Comparison of ENCODE assay signal across 16 mouse cellular contexts in genomic region chr11:63180262-63181101, GRCm38 (mm10). TPM values are rescaled to one million over a fixed set of nuclear protein-coding genes. Genes with fewer than 3 reads are reported as not detected.
A peak's percentile ranks its signal among the peaks of the same experiment; 100 is the strongest.
DNase-seq lines count a peak whose midpoint lies in the region; ATAC-seq and TF ChIP-seq lines count a peak whose summit lies in the region.
"Had no signal": no experiment of that assay in that cellular context is flagged by ENCODE, and none has a peak within 500 bp of the region (broad histone marks: within the 10 kb centered on the region; RNA-seq: fewer than 3 reads in every experiment).

No protein-coding gene starts in this region.

- H3K36me3 ChIP-seq in heart, embryonic 10.5 days: no peaks in the 10 kb centered on the region
- H3K36me3 ChIP-seq in heart, embryonic 11.5 days (ENCODE audit: control insufficient read depth, insufficient read depth, low read length): no peaks in the 10 kb centered on the region
- no peaks in the 10 kb centered on the region for H3K36me3 ChIP-seq in hindbrain, embryonic 11.5 days (ENCODE audit: control insufficient read depth, insufficient read depth, low read length)
- no peaks in the 10 kb centered on the region for H3K36me3 ChIP-seq in midbrain, embryonic 11.5 days (ENCODE audit: control insufficient read depth, insufficient read depth, low read length)
- H3K36me3 ChIP-seq in neural tube, embryonic 14.5 days (ENCODE audit: control insufficient read depth, insufficient read depth, low read length): no peaks in the 10 kb centered on the region
- H3K36me3 ChIP-seq in liver, postnatal 0 days (replicated peaks; ENCODE audit: insufficient read depth, low read length): no peaks in the 10 kb centered on the region
- H3K36me3 ChIP-seq: G1E; intestine, embryonic 15.5 days had no signal

- H3K4me1 ChIP-seq in heart, embryonic 10.5 days: no peaks in the 10 kb centered on the region
- H3K4me1 ChIP-seq in heart, embryonic 11.5 days (ENCODE audit: control insufficient read depth, insufficient read depth, low read length): no peaks in the 10 kb centered on the region
- H3K4me1 ChIP-seq in hindbrain, embryonic 11.5 days (replicated peaks; ENCODE audit: control insufficient read depth, insufficient read depth, low read length): no peaks in the 10 kb centered on the region
- H3K4me1 ChIP-seq in midbrain, embryonic 11.5 days (ENCODE audit: control insufficient read depth, insufficient read depth, low read length): peaks cover 11% of the 10 kb centered on the region
- 0 out of 2 replicates have a peak, but pooled peaks cover 5% of the 10 kb centered on the region for H3K4me1 ChIP-seq in neural tube, embryonic 14.5 days (ENCODE audit: control insufficient read depth, insufficient read depth, low read length)
- H3K4me1 ChIP-seq in liver, postnatal 0 days (ENCODE audit: insufficient read depth): no peaks in the 10 kb centered on the region

- no peak overlapping the region for H3K4me3 ChIP-seq in heart, embryonic 10.5 days
- H3K4me3 ChIP-seq in heart, embryonic 11.5 days (ENCODE audit: low read depth, low read length): no peak overlapping the region
- no peak overlapping the region for H3K4me3 ChIP-seq in hindbrain, embryonic 11.5 days (ENCODE audit: low read depth, low read length)
- H3K4me3 ChIP-seq in midbrain, embryonic 11.5 days (ENCODE audit: low read depth, low read length): no peak overlapping the region
- no peak overlapping the region for H3K4me3 ChIP-seq in neural tube, embryonic 14.5 days (ENCODE audit: low read depth, low read length)
- no peak overlapping the region for H3K4me3 ChIP-seq in liver, postnatal 0 days (ENCODE audit: low read depth, low read length)
- H3K4me3 ChIP-seq: erythroblast, embryonic 14.5 days; intestine, embryonic 15.5 days had no signal

- 67% methylated on average over 7 of the region's 7 CpGs for WGBS in heart, embryonic 10.5 days
- WGBS in heart, embryonic 11.5 days (ENCODE audit: insufficient replicate concordance): 65% methylated on average over 7 of the region's 7 CpGs
- WGBS in hindbrain, embryonic 11.5 days: 20% methylated on average over 7 of the region's 7 CpGs
- WGBS in midbrain, embryonic 11.5 days: 26% methylated on average over 7 of the region's 7 CpGs
- WGBS in neural tube, embryonic 14.5 days: 17% methylated on average over 7 of the region's 7 CpGs
- WGBS in liver, postnatal 0 days (ENCODE audit: insufficient replicate concordance): 73% methylated on average over 7 of the region's 7 CpGs

- H3K27me3 ChIP-seq in heart, embryonic 10.5 days (ENCODE audit: insufficient read depth, poor library complexity, severe bottlenecking): no peaks in the 10 kb centered on the region
- no peaks in the 10 kb centered on the region for H3K27me3 ChIP-seq in heart, embryonic 11.5 days (ENCODE audit: control insufficient read depth, insufficient read depth, low read length)
- H3K27me3 ChIP-seq in hindbrain, embryonic 11.5 days (ENCODE audit: control insufficient read depth, insufficient read depth, low read length): no peaks in the 10 kb centered on the region
- no peaks in the 10 kb centered on the region for H3K27me3 ChIP-seq in midbrain, embryonic 11.5 days (ENCODE audit: control insufficient read depth, insufficient read depth, low read length)
- H3K27me3 ChIP-seq in neural tube, embryonic 14.5 days (ENCODE audit: control insufficient read depth, insufficient read depth, low read length): no peaks in the 10 kb centered on the region
- no peaks in the 10 kb centered on the region for H3K27me3 ChIP-seq in liver, postnatal 0 days (ENCODE audit: insufficient read depth, low read length)
- H3K27me3 ChIP-seq: intestine, embryonic 15.5 days had no signal

- peak; percentile 57 for DNase-seq in heart, embryonic 10.5 days (ENCODE audit: low spot score)
- peak; percentile 77 for DNase-seq in hindbrain, embryonic 11.5 days (ENCODE audit: low spot score)
- DNase-seq in midbrain, embryonic 11.5 days (ENCODE audit: low spot score, missing footprints): peak; percentile 91
- DNase-seq in adrenal gland, postnatal 14 days: no peak
- DNase-seq in thymus, postnatal 14 days: no peak
- no peak for DNase-seq in liver, postnatal 0 days
- DNase-seq: B cell, adult 2 months; cerebellum, adult 2 months; heart, postnatal 10 days; kidney, postnatal 36 days; lung, adult 18-20 months had no signal

- H3K9ac ChIP-seq in heart, embryonic 11.5 days (ENCODE audit: low read depth, low read length): no peak overlapping the region
- no peak overlapping the region for H3K9ac ChIP-seq in hindbrain, embryonic 11.5 days (ENCODE audit: low read depth, low read length)
- H3K9ac ChIP-seq in midbrain, embryonic 11.5 days (ENCODE audit: low read length): no peak overlapping the region
- no peak overlapping the region for H3K9ac ChIP-seq in neural tube, embryonic 14.5 days (replicated peaks; ENCODE audit: low read depth, low read length)
- H3K9ac ChIP-seq in liver, postnatal 0 days (replicated peaks): no peak overlapping the region
- H3K9ac ChIP-seq: intestine, embryonic 15.5 days had no signal

- H3K27ac ChIP-seq in heart, embryonic 10.5 days: no peak overlapping the region
- H3K27ac ChIP-seq in heart, embryonic 11.5 days (ENCODE audit: low read depth, low read length): no peak overlapping the region
- H3K27ac ChIP-seq in hindbrain, embryonic 11.5 days (ENCODE audit: low read depth, low read length): peak overlapping the region; percentile 62
- H3K27ac ChIP-seq in midbrain, embryonic 11.5 days (ENCODE audit: low read depth, low read length): peak overlapping the region; percentile 44
- no peak overlapping the region for H3K27ac ChIP-seq in neural tube, embryonic 14.5 days (ENCODE audit: low read depth, low read length)
- H3K27ac ChIP-seq in liver, postnatal 0 days (ENCODE audit: low read depth): no peak overlapping the region
- H3K27ac ChIP-seq: intestine, embryonic 15.5 days had no signal

- TF ChIP-seq CTCF in liver, postnatal 0 days (IDR thresholded peaks at IDR 0.05; ENCODE audit: low read depth): no peak

- no peak for TF ChIP-seq EP300 in liver, postnatal 0 days (IDR thresholded peaks at IDR 0.05; ENCODE audit: low read depth)

- no peaks in the 10 kb centered on the region for H3K9me3 ChIP-seq in heart, embryonic 10.5 days
- no peaks in the 10 kb centered on the region for H3K9me3 ChIP-seq in heart, embryonic 11.5 days (replicated peaks; ENCODE audit: control insufficient read depth, low read length)
- H3K9me3 ChIP-seq in hindbrain, embryonic 11.5 days (ENCODE audit: control insufficient read depth, low read length): no peaks in the 10 kb centered on the region
- no peaks in the 10 kb centered on the region for H3K9me3 ChIP-seq in midbrain, embryonic 11.5 days (ENCODE audit: control insufficient read depth, low read length)
- H3K9me3 ChIP-seq in neural tube, embryonic 14.5 days (ENCODE audit: control insufficient read depth, low read length): no peaks in the 10 kb centered on the region
- no peaks in the 10 kb centered on the region for H3K9me3 ChIP-seq in liver, postnatal 0 days (ENCODE audit: low read length)
- H3K9me3 ChIP-seq: intestine, embryonic 15.5 days had no signal

- no peak overlapping the region for H3K4me2 ChIP-seq in heart, embryonic 11.5 days
- no peak overlapping the region for H3K4me2 ChIP-seq in hindbrain, embryonic 11.5 days (replicated peaks; ENCODE audit: low read depth, low read length)
- no peak overlapping the region for H3K4me2 ChIP-seq in midbrain, embryonic 11.5 days
- H3K4me2 ChIP-seq in neural tube, embryonic 14.5 days (ENCODE audit: low read depth, low read length): no peak overlapping the region
- no peak overlapping the region for H3K4me2 ChIP-seq in liver, postnatal 0 days (ENCODE audit: low read depth, low read length)
- H3K4me2 ChIP-seq: intestine, embryonic 15.5 days had no signal

- ATAC-seq in heart, embryonic 11.5 days (replicated peaks; ENCODE audit: insufficient number of reproducible peaks, low FRiP score, low TSS enrichment): no peak
- peak; percentile 97 for ATAC-seq in hindbrain, embryonic 11.5 days (ENCODE audit: low FRiP score)
- ATAC-seq in midbrain, embryonic 11.5 days (ENCODE audit: low FRiP score): peak; percentile 93
- peak; percentile 68; the same call in 1 of the 2 replicates for ATAC-seq in neural tube, embryonic 14.5 days (ENCODE audit: low read depth)
- no peak for ATAC-seq in liver, postnatal 0 days
- ATAC-seq: intestine, embryonic 15.5 days had no signal

RNA-seq across cellular contexts. Expression of gene Pmp22, which starts 51.7 kb away (rescaled TPM):
- polyA plus RNA-seq in heart, embryonic 10.5 days (2016; fragmentation: Nextera tagmentation; extraction: Ambion mirVana): 98.2 and 147 TPM in 2 replicates
- 77.9 and 89.4 TPM in 2 replicates for polyA plus RNA-seq in heart, embryonic 11.5 days (2014; fragmentation: Nextera tagmentation; extraction: Ambion mirVana)
- polyA plus RNA-seq in hindbrain, embryonic 11.5 days (2014; fragmentation: Nextera tagmentation; extraction: Ambion mirVana): 58.0 and 64.2 TPM in 2 replicates
- polyA plus RNA-seq in midbrain, embryonic 11.5 days (2014; fragmentation: Nextera tagmentation; extraction: Ambion mirVana): 34.9 and 39.7 TPM in 2 replicates
- polyA plus RNA-seq in neural tube, embryonic 14.5 days (2014; fragmentation: Nextera tagmentation; extraction: Ambion mirVana): 12.5 and 44.6 TPM in 2 replicates
- total RNA-seq in adrenal gland, postnatal 14 days (2021): 112 and 113 TPM in 2 replicates
- polyA plus RNA-seq in liver, postnatal 0 days (2015; fragmentation: Nextera tagmentation; extraction: Ambion mirVana): 12.1 and 12.9 TPM in 2 replicates
- polyA plus RNA-seq: G1E had no signal

Comparison
In these comparisons a context has a peak if more than half of its experiments do, and no peak if none do; other contexts are left out.
1. DNase-seq: peak in heart, embryonic 10.5 days (single experiment), hindbrain, embryonic 11.5 days (single experiment) and midbrain, embryonic 11.5 days (single experiment); none in adrenal gland, postnatal 14 days (single experiment), thymus, postnatal 14 days (single experiment) and liver, postnatal 0 days (single experiment).
2. H3K27ac ChIP-seq: peak in hindbrain, embryonic 11.5 days (single experiment) and midbrain, embryonic 11.5 days (single experiment); none in heart, embryonic 10.5 days (single experiment), heart, embryonic 11.5 days (single experiment), neural tube, embryonic 14.5 days (single experiment) and liver, postnatal 0 days (single experiment).
3. ATAC-seq: peak in hindbrain, embryonic 11.5 days (single experiment), midbrain, embryonic 11.5 days (single experiment) and neural tube, embryonic 14.5 days (single experiment); none in heart, embryonic 11.5 days (single experiment) and liver, postnatal 0 days (single experiment).